Mouse (Mus musculus) liver, adult 2 months (tissue): Measurements from ENCODE around the gene Sulf2.

Experiments used
- CTCF ChIP-seq: fragments of 200-500 bp; IDR thresholded peaks from 2 replicates; pipeline ENCODE4 v1.5.1; 2011; ENCODE audit warnings: low read depth, low read length, control low read depth
- POLR2A ChIP-seq: fragments of 200-500 bp; IDR thresholded peaks from 2 replicates; pipeline ENCODE4 v1.6.1; 2011; ENCODE audit warnings: low read length, control low read depth; ENCODE audit not compliant: insufficient read depth; ENCODE audit errors: extremely low read depth

DNA sequence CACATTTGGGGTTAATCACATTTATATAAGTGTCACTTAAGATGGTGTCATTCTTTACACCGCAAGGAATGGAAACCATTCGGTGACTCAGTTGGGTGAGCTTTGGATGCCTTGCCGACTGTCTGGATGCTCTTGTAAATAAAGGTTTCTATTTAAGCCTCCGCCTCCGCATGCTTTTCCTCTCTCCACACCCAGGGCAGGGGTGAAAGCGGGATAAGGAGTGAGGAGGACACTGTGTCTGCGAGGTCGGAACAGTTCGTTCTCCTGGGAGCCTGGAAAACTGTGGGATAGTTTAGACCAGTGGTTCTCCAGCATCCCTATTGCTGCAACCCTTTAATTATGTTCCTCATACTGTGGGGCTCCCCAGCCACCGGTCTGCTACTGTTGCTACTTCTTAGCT is 82.4 kb downstream of the Sulf2 start:
- no peak for TF ChIP-seq CTCF
- no peak for TF ChIP-seq POLR2A
